Mouse (Mus musculus) cerebellum, adult 8-10 months (tissue): ENCODE data around the gene Ppp2r5a.

Source experiments
- DNase-seq: peaks from one replicate; pipeline ENCODE4 v3.0.0; 2022

Ppp2r5a gene

GRCm38 (mm10) chr1:191417111-191417510, 14.0 kb upstream of the Ppp2r5a start:
- DNase-seq, result no peak

GRCm38 (mm10) chr1:191416611-191417010, 13.5 kb upstream of the Ppp2r5a start:
- DNase-seq, result no peak

DNA sequence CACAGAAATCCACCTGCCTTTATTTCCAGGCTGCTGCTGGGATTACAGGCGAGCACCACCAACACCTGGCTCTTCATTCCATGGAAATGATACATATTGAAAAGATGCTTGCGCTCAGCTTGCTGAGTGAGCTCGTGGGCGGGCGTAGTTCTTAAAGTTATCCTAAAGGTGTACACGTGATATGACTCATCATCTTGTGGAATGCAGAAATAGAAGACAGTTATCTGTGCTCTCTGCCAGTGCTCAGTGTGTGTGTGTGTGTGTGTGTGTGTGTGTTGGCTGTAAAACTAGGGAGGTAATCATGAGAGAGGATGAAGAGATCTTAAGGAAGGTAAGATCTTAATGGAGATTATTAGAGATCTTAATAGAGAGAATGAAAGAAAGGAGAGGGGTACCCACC, 11.4 kb upstream of the Ppp2r5a start:
- no peak for DNase-seq

GRCm38 (mm10) chr1:191413691-191414415, 10.8 kb upstream of the Ppp2r5a start:
- DNase-seq, result no peak

GRCm38 (mm10) chr1:191410294-191411036, 7.4 kb upstream of the Ppp2r5a start:
- DNase-seq, result no peak

DNA sequence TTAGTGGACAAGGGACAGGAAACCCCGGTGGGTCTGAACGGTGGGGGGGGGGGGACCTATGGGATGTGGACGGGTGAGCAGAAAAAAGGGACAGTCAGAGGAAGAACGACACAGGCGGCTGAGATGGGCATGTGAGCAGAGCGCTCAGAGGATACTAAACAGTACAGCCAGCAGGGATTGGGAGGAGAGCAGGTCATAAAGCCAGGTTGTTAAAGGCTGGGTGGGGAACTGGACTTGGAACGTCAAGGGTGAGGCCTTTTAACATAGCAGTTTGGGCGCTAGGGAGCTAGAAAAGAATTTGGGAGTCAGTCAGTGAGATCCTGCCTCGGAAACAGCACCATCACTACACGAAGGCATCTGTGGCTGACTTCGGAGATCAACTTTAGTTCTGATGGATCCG, 4.2 kb upstream of the Ppp2r5a start:
- no peak for DNase-seq

GRCm38 (mm10) chr1:191406516-191406915, 3.4 kb upstream of the Ppp2r5a start:
- no peak for DNase-seq

DNA sequence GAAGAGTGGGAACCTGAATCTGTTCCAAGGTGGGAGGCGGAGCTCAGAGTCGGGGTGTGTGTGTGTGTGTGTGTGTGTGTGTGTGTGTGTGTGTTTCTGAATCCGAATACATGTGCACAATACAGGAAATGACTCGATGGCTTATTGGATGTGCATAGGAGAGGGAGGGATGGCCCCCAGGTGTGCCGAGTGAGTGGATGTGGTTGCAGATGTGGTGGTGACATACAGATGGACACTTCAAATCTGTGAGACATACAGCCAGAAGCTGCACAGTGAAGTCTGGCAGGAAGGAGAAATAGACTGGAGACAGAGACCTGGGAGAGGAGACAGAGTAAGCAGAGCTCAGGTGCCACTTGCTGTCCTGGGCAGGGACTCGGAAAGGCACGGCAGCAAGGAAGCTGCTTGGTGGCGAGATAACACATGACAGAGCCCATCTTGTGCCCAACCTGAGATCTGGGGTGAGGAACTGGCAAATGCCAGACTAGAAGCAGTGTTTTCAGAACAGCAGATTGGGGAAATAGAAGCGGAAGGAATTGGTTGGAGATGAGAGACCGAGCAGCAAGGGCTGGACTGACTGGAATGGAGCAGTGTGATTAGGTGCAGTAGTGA, 1.8 kb upstream of the Ppp2r5a start:
- DNase-seq, result no peak

DNA sequence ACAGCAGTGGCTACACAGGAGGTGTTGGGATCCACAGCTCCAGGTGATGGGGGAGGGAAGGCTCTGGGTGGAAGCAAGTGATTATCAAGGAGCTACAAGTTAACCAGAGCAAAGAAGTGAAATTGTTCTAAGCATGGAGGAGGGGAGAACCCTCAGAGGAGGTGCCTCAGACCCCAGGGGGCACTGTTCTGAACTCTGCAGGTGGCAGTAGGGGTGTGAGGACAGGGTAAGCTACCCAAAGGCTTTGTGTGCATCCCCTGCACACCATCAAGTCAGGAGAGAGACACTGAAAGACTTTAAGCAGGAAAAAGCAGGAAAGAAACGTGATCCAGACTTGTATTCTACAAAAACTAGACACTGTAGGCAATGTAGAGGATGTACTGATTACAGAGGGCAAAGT, 1.2 kb upstream of the Ppp2r5a start:
- no peak for DNase-seq

DNA sequence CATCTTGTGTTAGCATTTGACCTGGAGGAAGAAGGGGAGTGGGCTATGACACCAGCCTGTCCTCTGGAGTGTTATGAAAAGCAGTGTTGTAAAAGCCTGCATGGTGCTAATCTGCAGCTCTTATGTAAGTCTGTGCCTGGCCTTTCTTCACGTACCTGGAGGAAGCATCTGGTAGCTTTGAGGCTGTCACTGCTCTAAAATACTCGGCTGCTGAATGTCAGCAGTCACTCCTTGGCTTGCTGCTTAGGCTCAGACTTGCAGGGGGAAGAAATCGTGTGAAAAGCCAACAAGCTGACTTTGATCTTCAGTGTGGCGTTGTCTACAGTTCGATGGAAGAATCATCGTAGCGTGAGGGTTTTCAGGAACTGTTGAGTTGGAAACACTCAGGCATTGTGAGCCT, 566 bp downstream of the Ppp2r5a start:
- no peak for DNase-seq

- DNase-seq, result peak; percentile 99
Measured at GRCm38 (mm10) chr1:191396897-191397849, 5.9 kb downstream of the Ppp2r5a start.

DNA sequence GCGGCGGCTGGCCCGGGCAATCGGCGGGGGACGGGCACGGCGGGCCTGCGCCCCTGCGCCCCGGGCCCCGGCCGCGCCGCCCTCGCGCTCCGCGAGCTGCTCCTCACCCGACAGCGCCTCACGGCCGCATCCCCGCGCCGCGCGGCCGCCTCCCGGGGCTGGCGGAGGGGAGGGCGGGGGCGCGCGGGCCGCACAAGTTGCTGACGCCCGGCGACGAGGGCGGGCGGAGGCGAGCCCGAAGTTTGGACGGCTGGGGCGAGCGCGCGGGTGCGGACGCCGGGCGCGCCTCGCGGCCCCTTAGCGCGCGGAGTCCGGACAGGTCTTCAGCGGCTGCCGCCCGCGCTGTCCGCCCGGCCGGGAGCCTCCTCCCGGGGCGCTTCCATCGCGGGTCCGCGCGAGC, 6.6 kb downstream of the Ppp2r5a start:
- no peak for DNase-seq

DNA sequence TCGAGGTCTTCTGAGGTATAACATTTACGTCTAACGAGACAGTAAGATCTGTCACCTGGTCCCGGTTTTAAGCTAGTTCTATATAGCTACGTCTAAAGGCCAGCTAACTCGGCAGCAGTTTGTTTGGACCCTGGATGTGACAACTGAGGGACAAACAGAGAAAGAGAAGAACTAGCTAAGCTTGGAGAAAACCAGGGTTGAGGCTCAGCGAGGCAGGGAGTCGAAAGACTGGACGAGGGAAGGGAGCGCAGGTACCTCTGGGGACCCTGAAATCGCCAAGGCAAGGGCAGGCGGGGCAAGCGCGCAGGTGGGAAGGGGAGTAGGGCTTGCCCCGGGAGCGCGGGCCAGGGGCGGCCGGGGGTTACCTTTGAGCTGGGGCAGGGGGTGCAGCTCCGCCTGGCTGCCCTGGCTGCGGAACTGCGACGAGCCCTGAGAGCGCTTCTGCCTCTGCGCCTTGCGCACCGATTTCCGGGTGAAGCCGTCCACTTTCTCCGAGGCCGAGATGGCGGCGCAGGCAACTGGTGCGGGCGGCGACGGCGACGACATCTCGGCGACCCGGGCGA, 7.1 kb downstream of the Ppp2r5a start:
- no peak for DNase-seq

- DNase-seq, result no peak
Measured at GRCm38 (mm10) chr1:191395200-191395599, 7.9 kb downstream of the Ppp2r5a start.

- no peak for DNase-seq
Measured at GRCm38 (mm10) chr1:191394126-191394525, 8.9 kb downstream of the Ppp2r5a start.

GRCm38 (mm10) chr1:191393536-191393935, 9.5 kb downstream of the Ppp2r5a start:
- DNase-seq, result no peak

- DNase-seq, result peak; percentile 49
Measured at GRCm38 (mm10) chr1:191391311-191391710, 11.8 kb downstream of the Ppp2r5a start.

GRCm38 (mm10) chr1:191384786-191385430, 18.2 kb downstream of the Ppp2r5a start:
- no peak for DNase-seq

DNA sequence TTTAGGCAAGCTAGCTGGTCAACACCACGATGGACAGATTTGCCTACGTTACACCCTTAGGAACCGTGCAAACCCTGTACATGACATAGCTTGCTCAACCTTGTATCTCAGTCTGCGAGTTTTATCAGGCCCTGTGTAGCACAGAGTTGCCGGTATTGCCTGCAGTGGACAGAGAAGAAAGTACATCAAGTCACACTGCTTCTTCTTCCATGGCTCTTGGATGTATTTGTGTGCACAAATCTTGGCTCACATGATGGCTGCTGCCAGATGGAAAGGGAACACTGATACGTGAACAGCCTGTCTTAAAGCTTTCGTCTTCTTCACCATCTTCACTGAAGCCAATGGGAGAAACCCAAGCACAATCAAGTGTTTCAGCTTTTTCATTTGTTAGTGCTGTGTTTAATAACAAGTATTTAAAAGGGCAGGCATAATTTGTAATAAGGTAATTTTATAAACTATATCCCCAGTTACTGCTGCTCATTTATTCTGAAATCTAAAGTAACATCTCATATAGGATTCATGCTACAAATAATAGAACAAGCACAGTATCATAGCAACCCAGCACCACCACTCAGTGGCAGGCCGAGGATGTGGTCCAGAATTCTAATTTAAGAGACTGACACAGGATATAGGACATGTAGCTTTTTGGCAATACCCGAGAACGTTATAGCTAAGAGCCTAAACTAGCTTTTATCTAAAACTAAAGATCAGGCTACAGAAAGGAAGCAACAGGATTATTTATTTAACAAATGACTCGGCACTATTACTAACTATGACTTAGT, 20.9 kb downstream of the Ppp2r5a start:
- DNase-seq, result no peak

- no peak for DNase-seq
Measured at GRCm38 (mm10) chr1:191380843-191381242, 22.2 kb downstream of the Ppp2r5a start.

DNA sequence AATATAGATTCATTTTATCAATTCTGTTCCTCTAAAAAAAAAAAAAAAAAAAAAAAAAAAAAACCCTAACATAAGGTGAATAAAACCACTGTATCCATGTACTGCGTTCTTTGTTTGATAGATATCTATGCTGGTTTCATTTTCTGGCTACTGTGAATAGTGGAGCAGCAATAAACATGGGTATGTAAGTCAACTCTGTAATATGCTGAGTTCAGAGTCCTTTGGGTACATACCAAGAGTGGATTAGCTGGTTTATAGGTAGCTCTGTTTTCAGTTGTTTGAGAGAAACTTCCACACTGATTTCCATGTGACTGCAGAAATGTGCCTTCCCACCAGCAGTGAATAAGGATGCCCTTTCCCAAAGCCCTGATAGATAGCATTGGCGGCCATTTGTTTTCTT, 25.0 kb downstream of the Ppp2r5a start:
- DNase-seq, result no peak
